Mouse (Mus musculus): ENCODE measurements around the gene Ptpn14. TPM values are rescaled to one million over a fixed set of nuclear protein-coding genes. Genes with fewer than 3 reads are reported as not detected.
A peak's percentile ranks its signal among the peaks of the same experiment; 100 is the strongest.

Ptpn14 gene
- polyA plus RNA-seq, 1 experiment from 2014 or later, result 9.6 TPM

- H3K9ac ChIP-seq (ENCODE audit: low read length), result no peak overlapping the region; the same call in 1 of the 2 replicates
- no peak overlapping the region for H3K4me2 ChIP-seq (ENCODE audit: low read depth, low read length)
- peak overlapping the region; percentile 71 for H3K27ac ChIP-seq (ENCODE audit: low read length)
- ATAC-seq (replicated peaks; ENCODE audit: extremely low read depth, insufficient read depth, low FRiP score), result no peak
- peaks cover 14% of the 10 kb centered on the region for H3K36me3 ChIP-seq (ENCODE audit: control insufficient read depth, insufficient read depth)
- 28% methylated on average over 6 of the region's 6 CpGs for WGBS
- no peaks in the 10 kb centered on the region for H3K27me3 ChIP-seq (ENCODE audit: control insufficient read depth, insufficient read depth, low read length)
- peaks cover 40% of the 10 kb centered on the region for H3K4me1 ChIP-seq (ENCODE audit: control insufficient read depth, insufficient read depth, low read length)
- H3K4me3 ChIP-seq (ENCODE audit: low read length), result no peak overlapping the region
- no peaks in the 10 kb centered on the region for H3K9me3 ChIP-seq (replicated peaks; ENCODE audit: control insufficient read depth, low read length)
Measured at GRCm38 (mm10) chr1:189875439-189875861, 147.4 kb downstream of the Ptpn14 start.

GRCm38 (mm10) chr1:189876162-189876561, 148.1 kb downstream of the Ptpn14 start:
- H3K27me3 ChIP-seq (ENCODE audit: control insufficient read depth, insufficient read depth, low read length), result no peaks in the 10 kb centered on the region
- peak; percentile 61 for ATAC-seq (replicated peaks; ENCODE audit: extremely low read depth, insufficient read depth, low FRiP score)
- peaks cover 44% of the 10 kb centered on the region for H3K4me1 ChIP-seq (ENCODE audit: control insufficient read depth, insufficient read depth, low read length)
- H3K36me3 ChIP-seq (ENCODE audit: control insufficient read depth, insufficient read depth), result peaks cover 13% of the 10 kb centered on the region
- peak overlapping the region; percentile 25; the same call in 1 of the 2 replicates for H3K4me2 ChIP-seq (ENCODE audit: low read depth, low read length)
- no peak overlapping the region; the same call in 1 of the 2 replicates for H3K9ac ChIP-seq (ENCODE audit: low read length)
- H3K4me3 ChIP-seq (ENCODE audit: low read length), result no peak overlapping the region
- peak overlapping the region; percentile 71 for H3K27ac ChIP-seq (ENCODE audit: low read length)
- 48% methylated on average over 8 of the region's 8 CpGs for WGBS
- no peaks in the 10 kb centered on the region for H3K9me3 ChIP-seq (replicated peaks; ENCODE audit: control insufficient read depth, low read length)

GRCm38 (mm10) chr1:189879212-189879611, 151.1 kb downstream of the Ptpn14 start:
- Histone ChIP-seq H3K4me2 (ENCODE audit: low read depth, low read length) (no peak overlapping the region), H3K27ac (ENCODE audit: low read length) (peak overlapping the region; percentile 70), H3K9ac (ENCODE audit: low read length) (no peak overlapping the region), H3K4me3 (ENCODE audit: low read length) (no peak overlapping the region), H3K9me3 (replicated peaks; ENCODE audit: control insufficient read depth, low read length) (no peaks in the 10 kb centered on the region), H3K36me3 (ENCODE audit: control insufficient read depth, insufficient read depth) (peaks cover 23% of the 10 kb centered on the region), H3K27me3 (ENCODE audit: control insufficient read depth, insufficient read depth, low read length) (no peaks in the 10 kb centered on the region), H3K4me1 (ENCODE audit: control insufficient read depth, insufficient read depth, low read length) (peaks cover 42% of the 10 kb centered on the region)
- 46% methylated on average over 2 of the region's 2 CpGs for WGBS
- no peak for ATAC-seq (replicated peaks; ENCODE audit: extremely low read depth, insufficient read depth, low FRiP score)

GRCm38 (mm10) chr1:189879965-189880364, 151.9 kb downstream of the Ptpn14 start:
- no peak overlapping the region for H3K4me2 ChIP-seq (ENCODE audit: low read depth, low read length)
- H3K27ac ChIP-seq (ENCODE audit: low read length), result peak overlapping the region; percentile 70
- H3K36me3 ChIP-seq (ENCODE audit: control insufficient read depth, insufficient read depth), result peaks cover 27% of the 10 kb centered on the region
- no peak overlapping the region for H3K4me3 ChIP-seq (ENCODE audit: low read length)
- H3K4me1 ChIP-seq (ENCODE audit: control insufficient read depth, insufficient read depth, low read length), result peaks cover 35% of the 10 kb centered on the region
- no peaks in the 10 kb centered on the region for H3K27me3 ChIP-seq (ENCODE audit: control insufficient read depth, insufficient read depth, low read length)
- peak; percentile 35; the same call in 1 of the 2 replicates for ATAC-seq (replicated peaks; ENCODE audit: extremely low read depth, insufficient read depth, low FRiP score)
- WGBS, result 41% methylated on average over 8 of the region's 8 CpGs
- no peak overlapping the region for H3K9ac ChIP-seq (ENCODE audit: low read length)
- no peaks in the 10 kb centered on the region for H3K9me3 ChIP-seq (replicated peaks; ENCODE audit: control insufficient read depth, low read length)

GRCm38 (mm10) chr1:189880745-189881144, 152.7 kb downstream of the Ptpn14 start:
- H3K27ac ChIP-seq (ENCODE audit: low read length), result peak overlapping the region; percentile 70
- H3K9ac ChIP-seq (ENCODE audit: low read length), result peak overlapping the region; percentile 28; the same call in 1 of the 2 replicates
- H3K4me2 ChIP-seq (ENCODE audit: low read depth, low read length), result no peak overlapping the region
- no peak overlapping the region for H3K4me3 ChIP-seq (ENCODE audit: low read length)
- H3K36me3 ChIP-seq (ENCODE audit: control insufficient read depth, insufficient read depth), result peaks cover 29% of the 10 kb centered on the region
- WGBS, result 79% methylated on average over 14 of the region's 14 CpGs
- peaks cover 27% of the 10 kb centered on the region for H3K4me1 ChIP-seq (ENCODE audit: control insufficient read depth, insufficient read depth, low read length)
- H3K27me3 ChIP-seq (ENCODE audit: control insufficient read depth, insufficient read depth, low read length), result no peaks in the 10 kb centered on the region
- no peaks in the 10 kb centered on the region for H3K9me3 ChIP-seq (replicated peaks; ENCODE audit: control insufficient read depth, low read length)
- ATAC-seq (replicated peaks; ENCODE audit: extremely low read depth, insufficient read depth, low FRiP score), result no peak

- no peak overlapping the region for H3K9ac ChIP-seq (ENCODE audit: low read length)
- peaks cover 23% of the 10 kb centered on the region for H3K36me3 ChIP-seq (ENCODE audit: control insufficient read depth, insufficient read depth)
- no peak for ATAC-seq (replicated peaks; ENCODE audit: extremely low read depth, insufficient read depth, low FRiP score)
- peaks cover 15% of the 10 kb centered on the region for H3K4me1 ChIP-seq (ENCODE audit: control insufficient read depth, insufficient read depth, low read length)
- no peaks in the 10 kb centered on the region for H3K27me3 ChIP-seq (ENCODE audit: control insufficient read depth, insufficient read depth, low read length)
- H3K27ac ChIP-seq (ENCODE audit: low read length), result no peak overlapping the region
- H3K4me2 ChIP-seq (ENCODE audit: low read depth, low read length), result no peak overlapping the region
- 59% methylated on average over 7 of the region's 7 CpGs for WGBS
- no peaks in the 10 kb centered on the region for H3K9me3 ChIP-seq (replicated peaks; ENCODE audit: control insufficient read depth, low read length)
- H3K4me3 ChIP-seq (ENCODE audit: low read length), result no peak overlapping the region
Measured at GRCm38 (mm10) chr1:189882886-189883285, 154.8 kb downstream of the Ptpn14 start.

- ATAC-seq (replicated peaks; ENCODE audit: extremely low read depth, insufficient read depth, low FRiP score), result no peak
- Histone ChIP-seq H3K4me2 (ENCODE audit: low read depth, low read length) (no peak overlapping the region), H3K9ac (ENCODE audit: low read length) (no peak overlapping the region), H3K9me3 (replicated peaks; ENCODE audit: control insufficient read depth, low read length) (no peaks in the 10 kb centered on the region), H3K4me3 (ENCODE audit: low read length) (no peak overlapping the region), H3K4me1 (ENCODE audit: control insufficient read depth, insufficient read depth, low read length) (peaks cover 21% of the 10 kb centered on the region), H3K27me3 (ENCODE audit: control insufficient read depth, insufficient read depth, low read length) (no peaks in the 10 kb centered on the region), H3K36me3 (ENCODE audit: control insufficient read depth, insufficient read depth) (peaks cover 25% of the 10 kb centered on the region), H3K27ac (ENCODE audit: low read length) (no peak overlapping the region)
- WGBS, result 48% methylated on average over 18 of the region's 18 CpGs
Measured at GRCm38 (mm10) chr1:189883531-189884170, 155.6 kb downstream of the Ptpn14 start.

GRCm38 (mm10) chr1:189884951-189885350, 156.9 kb downstream of the Ptpn14 start:
- Histone ChIP-seq H3K9ac (ENCODE audit: low read length) (no peak overlapping the region), H3K27me3 (ENCODE audit: control insufficient read depth, insufficient read depth, low read length) (no peaks in the 10 kb centered on the region), H3K9me3 (replicated peaks; ENCODE audit: control insufficient read depth, low read length) (no peaks in the 10 kb centered on the region), H3K4me2 (ENCODE audit: low read depth, low read length) (no peak overlapping the region), H3K27ac (ENCODE audit: low read length) (no peak overlapping the region), H3K4me1 (ENCODE audit: control insufficient read depth, insufficient read depth, low read length) (peaks cover 23% of the 10 kb centered on the region), H3K36me3 (ENCODE audit: control insufficient read depth, insufficient read depth) (peaks cover 25% of the 10 kb centered on the region), H3K4me3 (ENCODE audit: low read length) (no peak overlapping the region)
- WGBS, result 70% methylated on average over 13 of the region's 13 CpGs
- no peak for ATAC-seq (replicated peaks; ENCODE audit: extremely low read depth, insufficient read depth, low FRiP score)

- H3K36me3 ChIP-seq (ENCODE audit: control insufficient read depth, insufficient read depth), result peaks cover 19% of the 10 kb centered on the region
- no peak overlapping the region for H3K9ac ChIP-seq (ENCODE audit: low read length)
- no peak overlapping the region for H3K4me2 ChIP-seq (ENCODE audit: low read depth, low read length)
- WGBS, result 81% methylated on average over 6 of the region's 6 CpGs
- H3K9me3 ChIP-seq (replicated peaks; ENCODE audit: control insufficient read depth, low read length), result no peaks in the 10 kb centered on the region
- H3K27ac ChIP-seq (ENCODE audit: low read length), result no peak overlapping the region
- H3K4me3 ChIP-seq (ENCODE audit: low read length), result no peak overlapping the region
- H3K4me1 ChIP-seq (ENCODE audit: control insufficient read depth, insufficient read depth, low read length), result peaks cover 19% of the 10 kb centered on the region
- H3K27me3 ChIP-seq (ENCODE audit: control insufficient read depth, insufficient read depth, low read length), result no peaks in the 10 kb centered on the region
- ATAC-seq (replicated peaks; ENCODE audit: extremely low read depth, insufficient read depth, low FRiP score), result no peak
Measured at GRCm38 (mm10) chr1:189885975-189886374, 157.9 kb downstream of the Ptpn14 start.
